Mouse (Mus musculus): ENCODE results near the gene Aoah. TPM values are rescaled to one million over a fixed set of nuclear protein-coding genes. Genes with fewer than 3 reads are reported as not detected.

Aoah gene
- polyA plus RNA-seq, 1 experiment = not detected

GRCm38 (mm10) chr13:20963086-20963485 lies 169.2 kb downstream of the Aoah start:
- H3K4me1 ChIP-seq (ENCODE audit: control insufficient read depth, insufficient read depth, insufficient read length, low read length) = no peaks in the 10 kb centered on the region
- no peak overlapping the region for H3K4me3 ChIP-seq (ENCODE audit: insufficient read depth, low read depth, low read length)
- no peak overlapping the region for H3K27ac ChIP-seq (replicated peaks; ENCODE audit: low read depth, low read length)

- Histone ChIP-seq H3K27ac (replicated peaks; ENCODE audit: low read depth, low read length) (no peak overlapping the region), H3K4me1 (ENCODE audit: control insufficient read depth, insufficient read depth, insufficient read length, low read length) (no peaks in the 10 kb centered on the region), H3K4me3 (ENCODE audit: insufficient read depth, low read depth, low read length) (no peak overlapping the region)
Measured at GRCm38 (mm10) chr13:20981234-20982230, 187.6 kb downstream of the Aoah start.

- no peaks in the 10 kb centered on the region for H3K4me1 ChIP-seq (ENCODE audit: control insufficient read depth, insufficient read depth, insufficient read length, low read length)
Measured at GRCm38 (mm10) chr13:20985510-20985909, 191.6 kb downstream of the Aoah start.

DNA sequence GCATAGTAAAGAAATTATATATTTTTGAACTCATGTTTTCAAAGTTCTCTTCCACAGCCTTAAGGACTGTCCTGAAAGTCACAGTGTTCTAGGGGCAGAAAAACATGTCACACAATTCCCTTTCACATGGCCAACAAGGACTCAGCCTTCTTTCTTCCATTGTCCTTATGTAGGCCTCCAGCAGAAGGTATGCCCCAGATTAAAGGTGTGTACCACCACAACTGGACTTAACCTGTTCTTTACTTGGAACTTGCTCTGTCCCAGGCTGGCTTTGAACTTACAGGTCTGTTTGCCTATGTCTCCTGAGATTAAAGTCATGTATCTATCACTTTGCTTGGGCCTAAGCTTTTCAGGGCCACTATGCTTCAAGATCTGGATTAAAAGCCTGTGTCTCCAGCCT lies 192.0 kb downstream of the Aoah start:
- no peak overlapping the region for H3K27ac ChIP-seq (replicated peaks; ENCODE audit: low read depth, low read length)
- no peak overlapping the region for H3K4me3 ChIP-seq (ENCODE audit: insufficient read depth, low read depth, low read length)
- no peaks in the 10 kb centered on the region for H3K4me1 ChIP-seq (ENCODE audit: control insufficient read depth, insufficient read depth, insufficient read length, low read length)

More at GRCm38 (mm10) chr13:20985510-20985909, 191.6 kb downstream of the Aoah start:
- no peak overlapping the region for H3K4me3 ChIP-seq (ENCODE audit: insufficient read depth, low read depth, low read length)
- no peak overlapping the region for H3K27ac ChIP-seq (replicated peaks; ENCODE audit: low read depth, low read length)

DNA sequence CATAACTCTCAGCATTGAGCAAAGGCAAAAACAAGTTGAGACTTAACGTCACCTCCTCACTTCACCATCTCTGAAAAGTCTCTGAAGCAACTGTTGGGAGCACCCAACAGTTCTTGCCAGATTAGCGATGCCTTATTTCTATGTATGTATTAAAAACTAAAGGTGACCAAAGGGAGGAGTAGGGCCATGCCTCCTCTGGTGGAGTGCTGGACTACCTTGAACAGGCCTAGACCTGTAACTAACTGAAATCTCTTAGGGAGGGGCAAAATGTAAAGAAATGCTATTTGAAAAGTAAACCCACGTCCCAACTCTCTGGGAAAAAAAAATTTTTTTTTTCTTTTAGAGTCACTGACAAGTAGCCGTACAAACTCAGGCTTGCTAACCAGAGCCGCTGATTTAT lies 211.3 kb downstream of the Aoah start:
- no peaks in the 10 kb centered on the region for H3K4me1 ChIP-seq (ENCODE audit: control insufficient read depth, insufficient read depth, insufficient read length, low read length)
- no peak overlapping the region for H3K4me3 ChIP-seq (ENCODE audit: insufficient read depth, low read depth, low read length)
- no peak overlapping the region for H3K27ac ChIP-seq (replicated peaks; ENCODE audit: low read depth, low read length)

- Histone ChIP-seq H3K4me1 (ENCODE audit: control insufficient read depth, insufficient read depth, insufficient read length, low read length) (no peaks in the 10 kb centered on the region), H3K27ac (replicated peaks; ENCODE audit: low read depth, low read length) (no peak overlapping the region), H3K4me3 (ENCODE audit: insufficient read depth, low read depth, low read length) (no peak overlapping the region)
Measured at GRCm38 (mm10) chr13:21005642-21006320, 211.9 kb downstream of the Aoah start.

DNA sequence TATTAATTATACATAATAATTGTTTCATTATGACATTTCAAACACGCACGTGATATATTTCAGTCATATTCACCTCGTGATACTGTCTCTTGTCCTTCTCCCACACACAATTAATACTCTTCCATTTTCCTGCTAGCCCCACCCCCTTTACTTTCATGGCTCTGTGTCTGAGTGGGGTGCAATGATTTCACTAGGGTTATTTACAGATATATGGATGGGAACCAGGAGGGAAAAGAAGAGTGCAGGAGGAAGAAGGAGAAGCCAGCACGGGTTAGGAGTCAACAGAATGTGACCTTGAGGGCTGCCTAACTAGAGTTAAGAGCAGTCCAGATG lies 212.4 kb downstream of the Aoah start:
- H3K4me1 ChIP-seq (ENCODE audit: control insufficient read depth, insufficient read depth, insufficient read length, low read length) = no peaks in the 10 kb centered on the region
- no peak overlapping the region for H3K27ac ChIP-seq (replicated peaks; ENCODE audit: low read depth, low read length)

DNA sequence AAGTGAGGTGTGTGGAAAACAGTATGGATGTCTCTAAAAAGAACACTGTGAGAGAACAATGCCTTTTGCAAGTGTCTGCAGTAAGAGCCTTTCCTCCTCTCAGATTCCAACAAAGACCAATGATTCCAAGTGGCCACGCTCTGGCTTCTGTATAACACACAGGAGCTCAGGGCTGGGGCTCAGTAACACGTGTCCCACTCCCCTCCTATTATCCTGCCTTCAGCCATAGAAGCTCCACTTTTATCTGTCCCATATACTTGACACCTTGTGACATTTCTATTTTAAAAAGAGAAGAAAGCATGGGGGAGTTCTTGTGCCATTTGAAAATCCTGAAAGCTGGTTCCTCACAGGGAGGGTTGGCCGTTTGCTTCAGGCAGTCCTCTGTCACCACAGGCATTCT lies 219.7 kb downstream of the Aoah start:
- Histone ChIP-seq H3K4me3 (ENCODE audit: insufficient read depth, low read depth, low read length) (no peak overlapping the region), H3K27ac (replicated peaks; ENCODE audit: low read depth, low read length) (no peak overlapping the region), H3K4me1 (ENCODE audit: control insufficient read depth, insufficient read depth, insufficient read length, low read length) (no peaks in the 10 kb centered on the region)

More for the DNA sequence above, 212.4 kb downstream of the Aoah start:
- no peak overlapping the region for H3K4me3 ChIP-seq (ENCODE audit: insufficient read depth, low read depth, low read length)

DNA sequence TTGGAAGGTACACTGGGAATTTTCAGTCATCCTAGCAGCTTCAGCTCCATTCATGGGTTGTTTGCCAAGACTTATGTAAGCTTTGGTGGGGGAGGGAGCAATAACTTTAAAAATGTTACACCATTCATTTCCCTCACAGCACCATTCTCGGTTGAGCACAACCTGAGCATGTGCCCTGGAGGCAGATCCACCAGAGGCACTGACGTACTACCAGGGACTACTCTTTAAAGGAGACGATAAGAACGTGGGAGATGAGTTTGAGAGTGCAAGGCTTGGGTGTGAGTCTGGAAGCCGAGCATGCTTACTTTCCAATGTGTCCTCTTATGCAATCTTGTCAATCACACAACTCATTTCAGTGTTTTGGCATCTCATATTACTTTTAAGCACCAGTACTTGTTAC lies 230.9 kb downstream of the Aoah start:
- H3K4me3 ChIP-seq (ENCODE audit: insufficient read depth, low read depth, low read length) = no peak overlapping the region
- no peak overlapping the region for H3K27ac ChIP-seq (replicated peaks; ENCODE audit: low read depth, low read length)
- no peaks in the 10 kb centered on the region for H3K4me1 ChIP-seq (ENCODE audit: control insufficient read depth, insufficient read depth, insufficient read length, low read length)

DNA sequence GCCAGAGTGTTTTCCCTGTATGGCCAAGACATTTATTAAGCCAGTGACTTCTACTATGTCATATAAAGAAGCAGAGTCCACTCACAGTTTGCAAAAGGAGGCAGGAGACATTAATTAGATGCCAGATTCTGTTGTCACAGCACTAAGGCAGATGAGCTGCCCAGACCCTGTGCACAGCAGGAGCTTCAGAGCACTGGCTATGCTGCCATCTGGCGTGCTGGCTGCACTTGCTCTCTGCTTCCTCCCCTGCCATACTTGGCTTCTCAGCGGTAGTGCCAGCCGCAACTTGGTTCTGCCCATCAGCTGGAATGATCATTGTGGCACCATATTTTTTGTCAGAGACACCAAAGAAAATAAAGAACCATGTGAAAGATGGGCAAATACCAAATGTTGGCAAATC lies 239.3 kb downstream of the Aoah start:
- Histone ChIP-seq H3K27ac (replicated peaks; ENCODE audit: low read depth, low read length) (no peak overlapping the region), H3K4me3 (ENCODE audit: insufficient read depth, low read depth, low read length) (no peak overlapping the region), H3K4me1 (ENCODE audit: control insufficient read depth, insufficient read depth, insufficient read length, low read length) (no peaks in the 10 kb centered on the region)

GRCm38 (mm10) chr13:21035011-21035410 lies 241.1 kb downstream of the Aoah start:
- H3K27ac ChIP-seq (replicated peaks; ENCODE audit: low read depth, low read length) = no peak overlapping the region
- H3K4me1 ChIP-seq (ENCODE audit: control insufficient read depth, insufficient read depth, insufficient read length, low read length) = no peaks in the 10 kb centered on the region
- no peak overlapping the region for H3K4me3 ChIP-seq (ENCODE audit: insufficient read depth, low read depth, low read length)

GRCm38 (mm10) chr13:21035981-21036380 lies 242.1 kb downstream of the Aoah start:
- Histone ChIP-seq H3K4me1 (ENCODE audit: control insufficient read depth, insufficient read depth, insufficient read length, low read length) (no peaks in the 10 kb centered on the region), H3K4me3 (ENCODE audit: insufficient read depth, low read depth, low read length) (no peak overlapping the region), H3K27ac (replicated peaks; ENCODE audit: low read depth, low read length) (no peak overlapping the region)

GRCm38 (mm10) chr13:21040589-21041199 lies 246.8 kb downstream of the Aoah start:
- no peak overlapping the region for H3K27ac ChIP-seq (replicated peaks; ENCODE audit: low read depth, low read length)
- H3K4me3 ChIP-seq (ENCODE audit: insufficient read depth, low read depth, low read length) = no peak overlapping the region
- H3K4me1 ChIP-seq (ENCODE audit: control insufficient read depth, insufficient read depth, insufficient read length, low read length) = no peaks in the 10 kb centered on the region

GRCm38 (mm10) chr13:21050118-21050517 lies 256.2 kb downstream of the Aoah start:
- H3K4me3 ChIP-seq (ENCODE audit: insufficient read depth, low read depth, low read length) = no peak overlapping the region
- H3K27ac ChIP-seq (replicated peaks; ENCODE audit: low read depth, low read length) = no peak overlapping the region
- H3K4me1 ChIP-seq (ENCODE audit: control insufficient read depth, insufficient read depth, insufficient read length, low read length) = no peaks in the 10 kb centered on the region

DNA sequence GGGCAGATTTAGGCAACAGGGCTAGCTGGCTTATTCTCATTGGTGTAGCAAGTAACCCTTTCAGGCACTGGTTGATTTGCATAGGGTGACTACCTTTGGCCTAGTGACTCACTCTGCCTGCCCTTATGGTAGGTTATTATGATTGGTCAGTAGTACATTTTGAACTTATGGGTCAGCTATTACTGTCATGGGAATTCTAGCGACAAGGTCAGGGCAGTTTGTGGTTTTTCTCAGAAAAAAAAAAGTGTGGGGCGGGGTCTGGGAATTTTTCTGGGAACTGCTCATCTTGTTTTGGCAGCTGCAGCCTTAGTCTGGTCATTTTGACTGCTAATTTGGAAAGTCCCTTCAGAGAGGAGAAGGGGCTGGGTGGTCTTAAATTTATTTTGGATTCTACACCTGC lies 272.1 kb downstream of the Aoah start:
- Histone ChIP-seq H3K4me3 (ENCODE audit: insufficient read depth, low read depth, low read length) (no peak overlapping the region), H3K27ac (replicated peaks; ENCODE audit: low read depth, low read length) (no peak overlapping the region), H3K4me1 (ENCODE audit: control insufficient read depth, insufficient read depth, insufficient read length, low read length) (no peaks in the 10 kb centered on the region)

Data from brown adipose tissue, adult 24 weeks (tissue).